Mouse (Mus musculus) liver, embryonic 14.5 days (tissue): ENCODE data around the gene Itfg2.

Experiments
- CTCF ChIP-seq: IDR thresholded peaks from 2 replicates; pipeline ENCODE4 v1.5.1; 2016; ENCODE audit warnings: antibody characterized with exemption, low read depth, control low read depth
- EP300 ChIP-seq: IDR thresholded peaks from 2 replicates; pipeline ENCODE4 v1.6.1; 2016; ENCODE audit warnings: antibody characterized with exemption, low read depth

- TF ChIP-seq CTCF, result no peak
- TF ChIP-seq EP300, result no peak
Measured at GRCm38 (mm10) chr6:128447063-128447462, 22.3 kb upstream of the Itfg2 start.
